Mouse (Mus musculus): ENCODE results near the gene Sirt3.

Gene Sirt3

DNA sequence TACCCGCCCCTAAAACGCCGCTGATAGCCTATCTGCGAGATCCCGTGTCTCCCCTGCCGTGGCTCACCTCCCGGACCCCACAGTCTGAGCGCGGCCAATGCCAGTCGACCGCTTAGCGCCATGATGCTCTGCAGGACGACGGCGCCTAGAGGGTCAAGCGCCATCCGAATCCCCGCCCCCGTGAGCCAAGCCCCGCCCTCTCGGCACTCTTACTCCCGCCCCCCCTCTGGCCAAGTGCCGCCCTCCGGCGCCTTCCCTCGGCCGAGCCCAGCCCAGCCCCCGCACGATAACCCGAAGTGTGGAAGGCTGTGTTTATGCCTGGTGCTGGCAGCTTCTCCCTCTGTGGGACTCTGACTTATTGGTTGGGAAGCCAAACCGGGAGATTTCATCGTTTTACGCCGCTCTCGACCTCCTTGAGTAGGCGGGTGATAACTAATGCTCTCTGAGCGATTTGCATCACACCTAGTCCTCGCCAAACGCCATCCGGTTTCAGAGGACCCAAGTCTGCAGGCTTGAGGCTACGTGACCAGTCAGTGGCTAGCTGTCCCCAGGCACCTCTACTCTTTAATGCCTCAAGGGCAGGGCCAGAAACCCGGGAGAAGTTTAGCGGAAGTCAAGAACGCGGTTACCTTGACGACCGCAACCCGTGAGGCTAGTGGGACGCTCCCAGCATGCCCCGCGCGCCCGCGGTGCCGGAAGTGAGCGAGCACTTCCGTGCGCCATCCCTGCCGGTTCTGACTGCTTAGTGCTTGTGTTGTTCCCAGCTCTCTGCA, at the start of gene Sirt3, which contains the start of gene Psmd13:
Sirt3 (minus strand) TSS at position 614 of the 773 bp plus-strand sequence.
Psmd13 (plus strand) TSS at position 273 of the 773 bp plus-strand sequence.
- DNase-seq = peak; percentile 86 to 95

DNA sequence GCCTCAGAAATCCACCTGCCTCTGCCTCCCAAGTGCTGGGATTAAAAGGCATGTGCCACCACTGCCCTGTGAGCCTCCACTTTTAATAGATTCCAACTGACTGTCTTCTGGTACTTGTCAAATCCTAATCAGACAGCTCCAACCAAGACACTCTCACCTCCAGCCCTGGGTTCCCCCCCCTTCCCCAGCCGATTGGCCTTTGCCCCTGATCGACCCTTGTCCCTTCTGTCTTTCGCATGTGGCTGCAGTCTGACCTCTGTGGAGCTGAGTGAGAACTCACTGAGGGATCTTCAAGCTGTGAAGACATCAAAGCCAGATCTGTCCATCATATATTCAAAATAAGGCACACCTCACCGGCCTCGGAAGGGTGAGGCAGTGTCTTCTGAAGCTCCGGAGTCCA, 45.1 kb upstream of the Sirt3 start:
- no peak for DNase-seq

DNA sequence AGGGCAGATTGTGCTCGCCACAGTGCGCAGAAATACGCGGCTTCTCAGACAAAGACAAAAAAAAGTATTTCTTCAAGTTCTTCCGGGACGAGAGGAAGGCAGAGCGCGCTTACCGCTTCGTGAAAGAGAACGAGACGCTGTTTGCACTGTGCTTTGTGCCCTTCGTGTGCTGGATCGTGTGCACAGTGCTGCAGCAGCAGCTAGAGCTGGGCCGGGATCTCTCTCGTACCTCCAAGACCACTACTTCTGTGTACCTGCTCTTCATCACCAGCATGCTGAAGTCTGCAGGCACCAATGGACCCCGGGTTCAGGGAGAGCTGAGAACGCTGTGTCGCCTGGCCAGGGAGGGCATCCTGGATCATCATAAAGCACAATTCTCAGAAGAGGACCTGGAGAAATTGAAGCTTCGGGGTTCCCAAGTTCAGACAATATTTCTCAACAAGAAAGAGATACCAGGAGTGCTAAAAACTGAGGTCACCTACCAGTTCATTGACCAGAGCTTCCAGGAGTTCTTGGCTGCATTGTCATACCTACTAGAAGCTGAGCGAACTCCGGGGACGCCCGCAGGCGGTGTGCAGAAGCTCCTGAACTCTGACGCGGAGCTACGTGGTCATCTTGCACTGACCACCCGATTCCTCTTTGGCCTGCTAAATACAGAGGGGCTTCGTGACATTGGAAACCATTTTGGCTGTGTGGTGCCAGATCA, 41.1 kb upstream of the Sirt3 start:
- DNase-seq = no peak

DNA sequence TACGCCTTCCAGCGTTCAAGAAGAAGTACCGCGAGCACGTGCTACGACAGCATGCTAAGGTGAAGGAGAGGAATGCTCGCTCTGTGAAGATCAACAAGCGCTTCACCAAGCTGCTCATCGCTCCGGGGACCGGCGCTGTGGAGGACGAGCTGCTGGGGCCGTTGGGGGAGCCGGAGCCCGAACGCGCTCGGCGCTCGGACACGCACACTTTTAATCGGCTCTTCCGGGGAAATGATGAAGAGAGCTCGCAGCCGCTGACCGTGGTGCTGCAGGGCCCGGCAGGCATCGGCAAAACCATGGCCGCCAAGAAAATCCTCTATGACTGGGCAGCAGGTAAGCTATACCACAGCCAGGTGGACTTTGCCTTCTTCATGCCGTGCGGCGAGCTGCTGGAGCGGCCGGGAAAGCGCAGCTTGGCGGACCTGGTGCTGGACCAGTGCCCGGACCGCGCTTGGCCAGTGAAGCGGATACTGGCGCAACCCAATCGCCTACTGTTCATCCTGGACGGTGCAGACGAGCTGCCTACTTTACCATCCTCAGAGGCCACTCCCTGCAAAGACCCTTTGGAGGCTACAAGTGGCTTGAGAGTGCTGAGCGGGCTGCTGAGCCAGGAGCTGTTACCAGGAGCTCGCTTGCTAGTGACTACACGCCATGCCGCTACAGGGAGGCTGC, 40.4 kb upstream of the Sirt3 start:
- no peak for DNase-seq

DNA sequence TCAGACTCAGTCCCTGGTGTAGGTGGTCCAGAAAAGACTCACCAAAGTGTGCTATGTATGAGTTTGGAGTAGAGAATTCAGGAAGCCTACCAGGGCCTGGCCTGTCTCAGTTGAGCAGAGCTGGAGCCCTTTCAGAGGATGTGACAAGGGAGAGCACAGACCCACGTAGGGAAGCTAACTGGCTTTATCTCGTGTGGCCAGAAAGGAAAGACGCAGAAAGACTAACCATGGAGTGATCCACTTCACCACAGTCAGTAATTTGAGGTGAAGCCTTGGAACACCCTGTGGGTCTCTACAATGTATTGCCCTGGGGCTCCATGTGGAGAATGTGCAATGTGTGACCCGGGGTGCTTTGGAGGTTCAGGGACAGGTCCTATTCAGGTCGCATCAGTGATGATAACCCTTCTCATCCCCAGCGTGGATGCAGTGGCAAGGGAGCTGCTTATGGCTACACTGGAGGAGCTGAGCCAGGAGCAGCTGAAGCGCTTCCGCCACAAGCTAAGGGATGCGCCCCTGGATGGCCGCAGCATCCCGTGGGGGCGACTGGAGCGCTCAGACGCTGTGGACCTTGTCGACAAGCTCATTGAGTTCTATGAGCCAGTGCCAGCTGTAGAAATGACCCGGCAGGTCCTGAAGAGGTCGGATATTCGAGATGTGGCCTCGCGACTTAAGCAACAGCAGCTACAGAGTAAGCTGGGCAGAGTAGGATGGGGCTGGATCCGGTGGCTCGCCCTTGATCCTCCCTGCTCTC, 39.3 kb upstream of the Sirt3 start:
- no peak for DNase-seq

DNA sequence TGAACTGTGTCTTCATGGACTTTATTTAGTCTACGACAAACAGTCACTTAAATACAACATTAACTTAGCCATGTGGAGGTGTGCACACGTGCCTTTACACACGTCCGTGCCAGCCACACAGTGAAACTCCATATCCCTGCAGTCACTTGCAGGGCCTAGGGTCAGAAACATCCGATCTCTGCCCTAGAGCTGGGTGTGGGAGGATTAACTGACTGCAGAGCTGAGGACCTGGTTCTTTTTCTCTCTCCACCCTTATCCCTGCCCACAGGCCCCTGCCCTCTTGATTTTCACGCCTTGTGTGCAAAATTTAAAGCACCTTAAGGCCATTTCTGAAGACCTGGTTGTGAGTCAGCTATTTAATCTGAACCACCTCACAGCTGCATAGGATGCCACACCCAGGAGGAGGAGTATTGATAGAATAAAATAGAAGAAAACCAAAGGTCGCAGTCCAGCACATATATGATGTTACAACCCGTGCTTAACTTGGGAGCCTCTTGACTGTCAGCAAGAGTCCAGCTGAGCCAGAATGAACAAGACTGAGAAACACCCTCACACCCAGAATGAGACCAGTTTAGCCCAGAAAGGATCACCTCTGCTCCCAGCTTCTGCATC, 38.4 kb upstream of the Sirt3 start, which contains the start of gene Nlrp6:
Nlrp6 (plus strand) TSS at position 485 of the 612 bp plus-strand sequence.
- DNase-seq = no peak

DNA sequence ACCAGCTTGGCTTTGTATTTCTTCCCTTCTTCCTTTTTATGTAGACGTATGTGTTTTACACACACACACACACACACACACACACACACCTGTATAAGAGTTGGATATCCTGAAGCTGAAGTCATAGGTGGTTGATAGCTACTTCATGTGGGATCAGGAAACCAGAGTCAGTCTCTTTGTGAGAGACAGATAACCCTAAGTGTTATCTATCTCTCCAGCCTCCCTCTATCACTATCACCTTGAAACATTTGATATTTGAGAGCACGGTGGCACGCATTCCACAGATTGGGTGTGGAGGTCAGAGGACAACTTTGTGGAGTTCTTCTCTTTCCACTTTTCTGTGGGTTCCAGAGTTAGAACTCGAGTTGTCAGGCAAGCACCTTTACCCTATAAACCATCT, 37.8 kb upstream of the Sirt3 start:
- no peak for DNase-seq

DNA sequence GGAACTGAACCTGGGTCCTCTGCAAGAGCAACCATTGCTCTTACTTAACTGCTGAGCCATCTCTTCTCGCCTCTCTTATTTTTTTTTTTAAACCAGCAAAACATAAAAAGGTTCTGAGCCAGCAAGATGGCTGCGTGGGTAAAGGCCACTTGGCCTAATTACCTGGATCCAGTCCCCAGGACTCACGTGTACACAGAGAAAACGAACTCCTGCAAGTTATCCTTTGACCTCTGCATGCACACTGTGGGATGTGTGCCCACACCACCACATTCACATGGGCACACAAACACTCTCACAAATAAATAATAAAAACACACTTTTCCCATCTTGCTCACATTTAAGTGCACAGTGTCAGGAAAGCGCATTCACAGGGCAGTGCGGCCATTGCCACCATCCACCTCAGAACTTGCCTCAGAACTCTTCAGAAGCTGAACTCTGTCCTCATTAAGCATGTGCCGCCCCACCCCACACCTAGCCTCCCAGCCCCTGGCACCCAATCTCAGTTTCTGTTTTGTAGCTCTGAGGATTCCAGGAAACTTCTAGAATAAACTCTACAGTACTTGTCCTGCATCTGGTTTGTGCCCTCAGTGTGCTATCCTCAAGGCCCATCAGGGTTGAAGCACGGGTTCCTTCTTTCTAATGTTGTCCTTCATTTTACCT, 32.1 kb upstream of the Sirt3 start:
- no peak for DNase-seq

DNA sequence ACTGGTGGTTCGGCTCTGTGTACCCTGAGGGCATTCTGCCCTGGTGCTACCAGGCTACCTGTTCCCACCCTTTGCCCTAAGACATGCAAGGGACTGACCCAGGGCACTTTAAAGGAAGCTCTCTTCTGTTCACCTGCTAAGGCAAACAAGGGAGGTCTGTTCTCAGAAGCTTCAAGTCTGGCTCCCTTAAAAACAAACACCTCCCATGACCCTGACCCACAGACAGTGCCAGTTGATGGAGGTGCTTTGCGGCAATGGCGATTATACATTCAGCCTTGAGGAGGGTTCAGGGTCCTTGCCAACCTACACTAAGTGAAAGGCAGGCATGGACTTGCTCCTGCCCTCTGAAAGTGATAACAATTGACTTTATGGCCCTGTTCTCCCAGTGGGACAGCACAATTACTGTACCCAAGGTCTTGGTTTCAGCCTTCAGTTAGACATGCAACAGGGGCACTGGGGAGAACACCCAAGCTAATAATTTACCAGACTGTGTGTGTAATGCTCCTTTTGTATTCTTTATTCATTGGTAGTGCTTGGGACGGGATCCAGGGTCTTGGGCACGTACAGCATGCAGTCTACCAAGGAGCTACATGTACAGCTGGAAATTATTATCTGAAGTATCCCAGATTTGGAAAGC, 30.9 kb upstream of the Sirt3 start:
- no peak for DNase-seq

DNA sequence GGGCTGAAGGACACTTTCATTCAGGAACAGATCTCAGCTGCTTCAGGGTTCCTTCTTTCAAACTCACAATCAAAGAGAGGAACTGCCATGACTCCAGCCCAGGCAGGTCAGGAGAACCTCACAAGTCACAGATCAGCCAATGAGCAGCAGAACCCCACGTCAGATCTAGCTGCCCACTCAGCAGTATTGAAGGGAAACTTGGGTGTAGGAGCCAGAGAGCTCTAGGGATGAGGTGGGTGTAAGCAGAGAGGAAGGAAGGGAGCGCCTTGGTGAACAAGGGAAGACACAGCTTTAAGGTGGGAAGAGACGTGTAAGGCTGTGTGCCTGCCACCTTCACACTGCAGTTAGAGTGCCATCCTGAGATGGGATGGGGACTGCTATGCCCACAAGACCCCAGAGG, 30.2 kb upstream of the Sirt3 start:
- DNase-seq = no peak

DNA sequence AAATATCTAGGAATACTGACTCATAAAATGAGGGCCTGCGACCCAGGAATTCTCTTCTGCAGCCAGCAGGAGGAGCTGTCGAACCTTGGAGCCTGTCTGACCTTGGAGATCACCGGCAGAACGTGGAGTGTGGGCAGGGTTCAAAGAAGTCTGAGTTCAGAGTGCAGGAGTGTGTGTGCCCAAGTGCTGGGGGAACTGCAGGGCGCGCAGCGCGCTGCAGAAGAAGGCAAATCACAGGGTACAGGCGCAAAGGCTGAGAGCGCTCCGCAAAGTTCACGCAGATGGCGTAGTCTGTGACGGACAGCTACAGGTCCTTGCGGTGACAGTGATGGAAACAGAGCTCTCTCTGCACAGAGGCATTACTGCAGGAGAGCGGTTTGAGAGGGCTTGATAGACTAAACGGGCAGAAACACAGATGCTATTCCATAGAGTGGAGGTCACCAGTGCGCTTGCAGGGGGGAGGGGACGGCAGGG, 26.6 kb upstream of the Sirt3 start:
- peak; percentile 41 to 72 for DNase-seq

DNA sequence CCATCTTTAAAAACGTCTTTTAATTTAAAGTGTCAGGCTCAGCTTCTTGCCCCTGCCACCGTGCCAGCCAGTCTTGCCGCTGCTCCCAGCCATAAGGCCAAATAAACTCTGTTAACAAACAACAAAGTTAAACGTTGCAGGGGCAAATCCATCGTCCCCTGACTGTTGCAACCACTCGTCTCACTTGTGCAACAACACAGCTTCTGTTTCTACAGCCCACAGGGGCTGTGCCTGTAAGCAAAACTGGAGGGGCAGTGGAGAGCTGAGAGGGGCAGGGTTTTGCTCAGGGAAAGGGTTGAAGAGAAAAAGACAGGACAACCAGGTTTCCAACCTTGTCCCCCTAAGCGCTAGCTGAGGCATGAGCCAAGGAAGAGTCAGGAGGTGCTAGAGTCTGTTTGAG, 26.1 kb upstream of the Sirt3 start:
- DNase-seq = no peak

DNA sequence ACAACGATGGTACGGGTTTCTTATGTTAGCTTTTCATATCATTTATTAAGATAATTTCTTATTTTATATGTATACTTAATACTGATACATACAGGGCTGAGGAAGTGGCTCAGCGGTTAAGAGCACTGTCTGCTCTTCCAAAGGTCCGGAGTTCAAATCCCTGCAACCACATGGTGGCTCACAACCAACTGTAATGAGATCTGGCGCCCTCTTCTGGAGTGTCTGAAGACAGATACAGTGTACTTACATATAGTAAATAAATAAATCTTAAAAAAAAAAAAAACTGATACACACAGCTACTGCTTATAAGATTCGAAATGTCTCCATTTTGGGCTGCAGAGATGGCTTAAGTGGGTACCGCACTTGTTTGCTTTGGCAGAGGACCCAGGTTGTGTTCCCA, 25.6 kb upstream of the Sirt3 start:
- DNase-seq = no peak

DNA sequence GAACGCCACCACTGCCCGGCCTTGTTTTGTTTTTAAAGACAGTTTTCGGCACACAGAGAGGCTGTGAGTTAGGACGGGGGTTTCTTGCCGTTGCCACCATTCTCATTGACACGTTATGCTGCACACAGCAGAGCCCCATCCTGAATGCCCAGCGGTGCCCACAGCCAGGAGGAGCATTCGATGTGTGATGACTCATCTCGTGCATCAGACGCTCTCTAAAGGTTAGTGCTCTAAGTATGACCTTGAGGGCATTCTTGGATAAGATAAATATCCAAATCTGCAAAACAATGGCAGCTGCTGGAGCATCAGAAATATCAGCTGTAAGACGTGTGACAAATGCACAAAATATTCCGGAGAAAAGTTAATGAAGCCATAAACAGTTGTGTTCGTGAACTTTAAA, 25.0 kb upstream of the Sirt3 start:
- no peak for DNase-seq

DNA sequence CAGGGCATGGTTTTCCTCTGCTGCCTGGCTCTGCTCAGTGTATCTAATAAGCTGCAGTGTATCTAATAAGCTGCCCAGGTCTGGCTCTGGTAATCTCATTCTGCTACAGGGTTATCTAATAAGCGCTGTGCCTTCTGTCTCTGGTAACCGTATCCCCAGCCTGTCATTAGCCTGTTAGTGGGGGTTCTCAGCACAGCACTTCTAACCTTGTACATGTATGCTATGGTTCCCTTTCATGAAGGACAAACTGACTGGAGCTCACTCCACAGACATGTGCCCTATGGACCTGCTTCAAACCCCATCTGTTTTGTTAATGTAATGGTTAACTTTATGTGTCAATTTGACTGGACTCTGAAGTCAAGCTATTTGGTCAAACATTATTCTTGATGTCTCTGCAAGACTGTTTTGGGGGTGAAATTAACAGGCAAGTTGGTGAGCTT, 23.6 kb upstream of the Sirt3 start:
- DNase-seq = no peak

DNA sequence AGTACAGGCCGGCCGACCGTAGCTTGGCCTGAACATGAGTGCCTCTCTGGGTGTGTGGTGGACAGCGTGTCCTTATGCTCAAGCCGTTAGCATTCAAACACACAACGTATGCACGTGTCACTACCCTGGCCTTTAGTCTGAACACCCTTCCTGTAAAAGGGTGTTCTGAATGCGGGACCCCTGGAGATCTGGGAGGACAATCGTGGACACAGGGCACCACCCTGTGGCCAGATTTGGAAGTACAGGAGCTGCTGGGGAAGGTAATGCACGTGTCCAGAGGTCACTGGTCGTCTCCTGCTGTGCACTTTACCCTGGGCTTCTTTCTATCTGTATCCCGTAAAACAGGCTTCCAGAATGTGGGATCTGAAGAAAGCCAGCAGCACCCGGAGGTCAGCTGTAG, 21.1 kb upstream of the Sirt3 start:
- peak; percentile 44 to 82 for DNase-seq

DNA sequence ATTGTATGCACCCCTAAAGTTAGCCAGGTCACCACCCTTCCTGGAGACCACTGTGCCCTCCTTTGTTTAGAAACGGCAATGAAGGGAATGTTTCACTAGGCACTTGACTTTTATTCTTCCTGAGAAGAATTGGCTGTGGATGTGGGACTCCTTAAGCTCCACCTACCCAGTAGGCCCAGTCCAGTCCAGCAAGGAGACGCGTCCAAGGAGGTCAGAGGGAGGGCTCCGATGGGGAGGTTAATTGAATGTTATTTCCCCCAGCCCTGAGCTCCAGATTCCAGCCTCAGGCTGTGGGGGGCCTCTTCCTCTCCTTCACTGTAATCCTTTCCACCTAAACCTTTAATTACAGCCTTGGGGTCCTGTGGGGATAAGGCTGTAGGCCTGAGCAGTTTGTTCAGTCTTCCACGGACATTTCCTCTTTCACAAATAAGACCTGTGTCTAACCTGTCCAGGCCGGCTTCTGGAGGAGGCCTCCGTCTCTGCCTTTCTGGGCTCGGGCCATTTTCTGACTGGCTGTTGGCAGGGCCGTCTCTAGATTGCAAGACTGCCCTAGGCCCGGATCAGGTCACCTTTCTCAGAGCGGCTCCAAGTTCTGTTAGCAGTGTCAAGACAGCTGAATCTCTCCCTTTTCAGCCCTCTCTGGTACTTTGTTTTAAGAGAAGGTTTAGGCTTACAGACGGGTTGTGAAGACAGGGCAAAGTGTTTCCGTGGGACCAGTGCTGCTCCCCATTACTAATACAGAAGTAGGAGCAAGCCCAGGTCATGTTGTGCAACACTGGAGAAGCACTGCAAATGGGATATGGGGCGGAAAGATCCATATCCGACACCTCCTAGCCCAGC, 20.1 kb upstream of the Sirt3 start:
- DNase-seq = no peak

DNA sequence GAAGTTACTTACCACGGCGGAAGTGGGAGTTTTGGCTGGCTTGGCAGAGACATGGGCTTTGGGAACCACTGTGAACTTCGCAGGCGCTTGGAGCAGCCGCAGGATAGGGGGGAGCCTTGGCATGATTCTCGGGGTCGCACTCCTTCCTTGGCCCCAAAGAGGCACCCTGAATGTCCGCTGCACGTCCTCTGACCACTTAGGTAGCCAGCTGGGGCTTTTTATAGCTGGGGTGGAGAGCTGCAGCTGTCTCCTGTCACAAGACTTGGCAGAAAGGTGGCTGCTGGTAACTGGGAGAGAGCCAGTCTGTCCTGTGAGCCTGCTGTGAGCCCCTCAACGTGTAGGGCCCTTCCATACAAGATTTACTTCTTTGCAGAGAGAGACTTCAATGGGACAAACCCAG, 18.1 kb upstream of the Sirt3 start, which contains the start of gene Cox8b:
Cox8b (minus strand) TSS at position 227 of the 400 bp plus-strand sequence.
- no peak for DNase-seq

DNA sequence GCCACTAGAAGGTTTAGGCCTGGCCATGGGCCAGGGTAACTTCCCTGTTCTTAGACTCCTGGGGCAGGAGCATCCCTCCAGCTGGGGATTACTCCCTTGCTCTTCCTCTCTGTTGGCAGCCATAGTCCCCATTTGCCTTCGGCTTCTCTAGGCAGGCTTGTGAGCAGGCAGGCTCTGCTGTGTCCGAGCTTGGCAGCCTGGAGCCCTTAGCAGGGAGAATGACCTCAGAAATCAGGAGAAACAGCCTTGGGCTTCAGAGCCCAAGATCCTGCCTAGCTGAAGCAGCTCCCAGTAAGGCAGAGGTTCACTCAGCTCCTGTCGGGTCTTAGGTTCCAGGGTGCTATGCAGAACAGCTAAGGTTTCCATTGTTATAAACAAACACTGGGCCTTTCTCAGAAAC, 17.0 kb upstream of the Sirt3 start:
- DNase-seq = no peak

DNA sequence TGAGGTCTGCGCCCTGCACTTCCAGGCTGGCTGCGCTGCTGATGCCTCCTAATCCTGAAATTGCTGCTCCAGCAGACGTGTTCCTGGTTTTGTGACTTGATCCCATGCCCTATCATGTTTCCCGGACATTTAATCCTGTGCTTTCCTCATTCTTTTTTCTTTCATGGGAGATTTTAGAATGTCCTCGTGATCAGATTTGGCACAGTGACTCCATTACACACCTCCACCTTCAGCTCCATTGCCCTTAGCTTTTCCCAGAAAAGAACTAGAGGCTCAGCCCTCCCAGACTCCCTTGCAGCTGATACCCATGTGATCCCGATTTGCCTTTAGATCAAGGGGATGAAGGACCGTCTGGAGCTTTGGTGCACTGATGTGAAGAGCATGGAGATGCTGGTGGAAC, 15.8 kb upstream of the Sirt3 start:
- DNase-seq = no peak

Data from spleen, adult 18-20 months (tissue).